Mouse (Mus musculus): ENCODE data around the gene Ugt1a5. TPM values are rescaled to one million over a fixed set of nuclear protein-coding genes. Genes with fewer than 3 reads are reported as not detected.

The Ugt1a5 gene
- polyA plus RNA-seq, 1 experiment from 2014 or later: not detected

GRCm38 (mm10) chr1:88230421-88230820, 64.6 kb downstream of the Ugt1a5 start:
- no peak for DNase-seq (ENCODE audit: low spot score)
- no peak overlapping the region for H3K27ac ChIP-seq
- no peak overlapping the region for H3K4me3 ChIP-seq
- no peaks in the 10 kb centered on the region for H3K27me3 ChIP-seq (ENCODE audit: low read depth, poor library complexity, severe bottlenecking)
- H3K9me3 ChIP-seq (replicated peaks): peaks cover 91% of the 10 kb centered on the region
- H3K36me3 ChIP-seq: no peaks in the 10 kb centered on the region
- H3K4me1 ChIP-seq: no peaks in the 10 kb centered on the region
- WGBS: 72% methylated on average over 7 of the region's 7 CpGs

GRCm38 (mm10) chr1:88230981-88231802, 65.4 kb downstream of the Ugt1a5 start:
- Histone ChIP-seq H3K27me3 (ENCODE audit: low read depth, poor library complexity, severe bottlenecking) (no peaks in the 10 kb centered on the region), H3K27ac (no peak overlapping the region), H3K4me1 (no peaks in the 10 kb centered on the region), H3K9me3 (replicated peaks) (peaks cover 91% of the 10 kb centered on the region), H3K4me3 (no peak overlapping the region), H3K36me3 (no peaks in the 10 kb centered on the region)
- no peak for DNase-seq (ENCODE audit: low spot score)
- WGBS: 77% methylated on average over 6 of the region's 6 CpGs

- WGBS: 73% methylated on average over 7 of the region's 7 CpGs
These were observed 66.1 kb downstream of the Ugt1a5 start for GRCm38 (mm10) chr1:88231803-88232499.

GRCm38 (mm10) chr1:88232664-88233380, 67.0 kb downstream of the Ugt1a5 start:
- no peaks in the 10 kb centered on the region for H3K4me1 ChIP-seq
- H3K4me3 ChIP-seq: no peak overlapping the region
- no peaks in the 10 kb centered on the region for H3K36me3 ChIP-seq
- H3K27ac ChIP-seq: no peak overlapping the region
- WGBS: 60% methylated on average over 3 of the region's 3 CpGs
- DNase-seq (ENCODE audit: low spot score): no peak
- no peaks in the 10 kb centered on the region for H3K27me3 ChIP-seq (ENCODE audit: low read depth, poor library complexity, severe bottlenecking)
- peaks cover 90% of the 10 kb centered on the region for H3K9me3 ChIP-seq (replicated peaks)

More at GRCm38 (mm10) chr1:88231803-88232499, 66.1 kb downstream of the Ugt1a5 start:
- Histone ChIP-seq H3K9me3 (replicated peaks) (peaks cover 89% of the 10 kb centered on the region), H3K27me3 (ENCODE audit: low read depth, poor library complexity, severe bottlenecking) (no peaks in the 10 kb centered on the region), H3K4me3 (no peak overlapping the region), H3K36me3 (no peaks in the 10 kb centered on the region), H3K27ac (no peak overlapping the region), H3K4me1 (no peaks in the 10 kb centered on the region)
- no peak for DNase-seq (ENCODE audit: low spot score)

- Histone ChIP-seq H3K4me1 (no peaks in the 10 kb centered on the region), H3K27me3 (ENCODE audit: low read depth, poor library complexity, severe bottlenecking) (no peaks in the 10 kb centered on the region), H3K4me3 (no peak overlapping the region), H3K27ac (no peak overlapping the region), H3K36me3 (no peaks in the 10 kb centered on the region), H3K9me3 (replicated peaks) (peaks cover 91% of the 10 kb centered on the region)
- WGBS: 72% methylated on average over 14 of the region's 14 CpGs
- DNase-seq (ENCODE audit: low spot score): no peak
These were observed 67.8 kb downstream of the Ugt1a5 start for GRCm38 (mm10) chr1:88233421-88234247.

DNA sequence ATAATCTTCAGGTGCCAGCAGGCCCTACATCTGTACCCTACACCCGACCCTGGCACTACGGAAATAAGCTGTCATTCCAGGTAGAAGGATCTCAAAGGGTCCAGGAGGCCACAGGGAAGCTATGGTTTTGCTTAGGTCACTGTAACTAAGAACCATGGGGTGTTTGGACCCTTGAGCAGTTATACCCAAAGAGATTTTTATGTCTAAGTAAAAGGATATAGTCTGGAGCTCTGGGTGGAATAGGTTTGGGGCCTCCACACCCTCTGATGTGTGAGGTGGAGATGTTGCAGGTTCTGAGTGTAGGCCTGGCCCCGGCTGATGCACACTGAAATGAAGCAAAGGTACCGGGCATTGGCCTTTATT, 68.4 kb downstream of the Ugt1a5 start:
- DNase-seq (ENCODE audit: low spot score): no peak
- WGBS: 67% methylated on average over 4 of the region's 4 CpGs
- peaks cover 90% of the 10 kb centered on the region for H3K9me3 ChIP-seq (replicated peaks)
- no peaks in the 10 kb centered on the region for H3K27me3 ChIP-seq (ENCODE audit: low read depth, poor library complexity, severe bottlenecking)
- no peak overlapping the region for H3K27ac ChIP-seq
- no peaks in the 10 kb centered on the region for H3K4me1 ChIP-seq
- no peaks in the 10 kb centered on the region for H3K36me3 ChIP-seq
- H3K4me3 ChIP-seq: no peak overlapping the region

- H3K27ac ChIP-seq: no peak overlapping the region
- 47% methylated on average over 5 of the region's 5 CpGs for WGBS
- no peaks in the 10 kb centered on the region for H3K27me3 ChIP-seq (ENCODE audit: low read depth, poor library complexity, severe bottlenecking)
- DNase-seq (ENCODE audit: low spot score): no peak
- H3K9me3 ChIP-seq (replicated peaks): peaks cover 90% of the 10 kb centered on the region
- H3K36me3 ChIP-seq: no peaks in the 10 kb centered on the region
- H3K4me1 ChIP-seq: no peaks in the 10 kb centered on the region
- no peak overlapping the region for H3K4me3 ChIP-seq
These were observed 68.8 kb downstream of the Ugt1a5 start for GRCm38 (mm10) chr1:88234646-88235045.

DNA sequence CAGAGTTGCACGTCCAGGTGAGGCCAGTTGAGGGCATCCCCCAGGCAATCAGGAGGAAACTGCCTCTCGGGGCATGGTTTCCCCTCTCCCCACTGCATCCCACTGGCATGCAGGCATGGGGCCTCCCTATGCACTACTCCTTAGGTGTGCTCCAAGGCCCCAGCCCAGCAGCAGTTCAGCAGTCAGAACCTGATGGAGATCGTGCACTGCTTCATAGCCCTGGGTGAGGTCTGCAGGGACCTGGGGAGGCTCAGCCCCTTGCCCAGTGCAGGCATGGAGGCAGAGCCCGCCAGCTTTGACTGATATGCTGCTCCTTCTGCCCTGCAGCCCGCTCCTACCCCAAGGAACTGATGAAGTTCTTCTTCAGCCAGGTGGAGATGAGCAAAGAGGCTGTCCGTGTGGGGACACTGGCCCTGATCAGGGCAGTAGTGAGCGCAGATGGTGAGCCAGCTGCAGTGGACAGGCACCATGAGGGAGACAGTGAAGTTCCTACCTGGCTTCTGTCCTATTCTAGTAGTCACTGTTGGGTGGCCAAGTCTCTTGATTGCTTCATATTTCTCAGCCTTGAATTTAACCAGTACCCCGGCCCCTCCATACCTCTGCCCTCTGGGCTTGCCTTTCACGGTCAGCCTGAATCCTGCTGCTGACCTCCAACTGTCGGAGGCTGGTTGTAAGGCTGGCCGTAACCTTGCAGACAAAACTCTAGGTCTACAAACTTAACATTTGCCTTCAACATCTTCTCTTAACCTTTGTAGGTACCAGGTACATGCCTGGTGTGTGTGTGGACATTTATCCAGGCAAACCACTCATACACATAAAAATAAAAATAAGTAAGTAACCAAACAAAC, 69.5 kb downstream of the Ugt1a5 start:
- DNase-seq (ENCODE audit: low spot score): no peak
- Histone ChIP-seq H3K4me1 (no peaks in the 10 kb centered on the region), H3K36me3 (no peaks in the 10 kb centered on the region), H3K27me3 (ENCODE audit: low read depth, poor library complexity, severe bottlenecking) (no peaks in the 10 kb centered on the region), H3K4me3 (no peak overlapping the region), H3K27ac (no peak overlapping the region), H3K9me3 (replicated peaks) (peaks cover 90% of the 10 kb centered on the region)
- 68% methylated on average over 11 of the region's 11 CpGs for WGBS

DNA sequence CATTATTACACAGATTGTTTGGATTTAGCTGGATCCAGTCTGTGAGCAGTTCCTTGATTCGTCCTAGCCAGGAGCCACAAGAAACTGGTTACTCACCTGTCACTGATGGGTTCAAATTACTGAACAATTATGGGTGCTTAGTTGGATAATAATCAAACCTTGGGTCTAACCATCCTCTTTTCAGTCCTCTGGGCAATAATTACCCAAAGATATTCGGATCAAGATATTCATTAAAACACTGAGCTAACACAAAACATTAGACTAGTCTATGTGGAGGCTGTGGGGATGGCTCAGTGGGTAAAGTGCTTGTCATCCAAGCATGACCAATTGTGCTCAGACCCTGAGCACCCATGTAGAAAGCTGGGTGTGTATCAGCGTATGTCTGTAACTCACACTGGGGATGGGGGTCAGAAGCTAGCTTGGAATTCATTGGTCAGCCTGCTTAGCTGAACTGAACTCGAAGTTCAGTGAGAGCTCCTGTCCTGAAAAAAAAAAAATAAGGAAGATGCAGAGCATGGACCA, 70.1 kb downstream of the Ugt1a5 start:
- Histone ChIP-seq H3K36me3 (no peaks in the 10 kb centered on the region), H3K27me3 (ENCODE audit: low read depth, poor library complexity, severe bottlenecking) (no peaks in the 10 kb centered on the region)
- WGBS: 71% methylated on average over 4 of the region's 4 CpGs

DNA sequence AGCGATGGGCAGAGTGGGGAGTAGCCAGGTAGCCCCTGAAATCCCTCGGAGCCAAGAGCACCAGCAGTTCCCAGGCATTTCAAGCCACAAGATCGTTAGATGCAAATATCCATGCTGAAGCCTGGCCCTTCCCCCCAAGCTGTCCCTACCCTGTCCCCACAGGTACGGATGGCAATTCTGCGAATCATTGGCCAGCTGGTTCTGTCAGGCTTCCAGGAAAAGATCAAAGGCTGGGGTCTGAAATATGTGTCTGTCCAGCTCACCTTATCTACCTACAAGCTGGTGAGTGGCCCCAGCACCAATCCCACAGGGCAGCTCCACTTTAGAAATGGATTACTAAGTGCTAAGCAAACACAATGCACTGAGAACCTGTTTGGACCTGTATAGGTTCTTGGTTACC, 71.5 kb downstream of the Ugt1a5 start:
- Histone ChIP-seq H3K27ac (no peak overlapping the region), H3K36me3 (no peaks in the 10 kb centered on the region), H3K4me3 (no peak overlapping the region), H3K4me1 (no peaks in the 10 kb centered on the region), H3K27me3 (ENCODE audit: low read depth, poor library complexity, severe bottlenecking) (no peaks in the 10 kb centered on the region), H3K9me3 (replicated peaks) (peaks cover 87% of the 10 kb centered on the region)
- 79% methylated on average over 5 of the region's 5 CpGs for WGBS
- no peak for DNase-seq (ENCODE audit: low spot score)

More for the DNA sequence above, 70.1 kb downstream of the Ugt1a5 start:
- H3K4me3 ChIP-seq: no peak overlapping the region
- no peak for DNase-seq (ENCODE audit: low spot score)
- peaks cover 91% of the 10 kb centered on the region for H3K9me3 ChIP-seq (replicated peaks)
- no peaks in the 10 kb centered on the region for H3K4me1 ChIP-seq
- no peak overlapping the region for H3K27ac ChIP-seq

DNA sequence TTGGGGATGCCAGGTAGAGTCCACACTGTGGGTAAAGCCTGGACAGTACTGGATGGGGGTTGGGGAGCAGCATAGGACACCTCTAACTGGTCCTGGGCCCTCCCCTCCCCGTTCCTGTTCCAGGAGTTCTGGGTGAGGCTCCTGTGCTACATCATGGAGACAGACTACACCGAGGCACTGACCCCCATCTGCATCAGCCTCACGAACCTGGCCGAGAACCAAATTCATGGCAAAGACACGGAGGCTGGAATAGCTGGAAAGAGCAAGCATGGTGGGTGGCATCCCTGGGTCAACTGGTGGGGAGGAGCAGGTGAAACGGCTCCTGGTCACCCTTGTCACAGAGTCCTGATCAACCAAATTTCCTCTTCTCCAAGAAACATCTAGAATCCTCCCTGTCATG, 73.0 kb downstream of the Ugt1a5 start:
- Histone ChIP-seq H3K27ac (no peak overlapping the region), H3K36me3 (no peaks in the 10 kb centered on the region), H3K4me3 (no peak overlapping the region), H3K4me1 (no peaks in the 10 kb centered on the region), H3K27me3 (ENCODE audit: low read depth, poor library complexity, severe bottlenecking) (no peaks in the 10 kb centered on the region), H3K9me3 (replicated peaks) (peaks cover 85% of the 10 kb centered on the region)
- DNase-seq (ENCODE audit: low spot score): no peak
- 83% methylated on average over 6 of the region's 6 CpGs for WGBS
